Mouse (Mus musculus): ENCODE data around the gene Fbxo46. TPM values are rescaled to one million over a fixed set of nuclear protein-coding genes. Genes with fewer than 3 reads are reported as not detected.

Fbxo46 gene
- total and polyA plus RNA-seq, 2 experiments from 2014 or later, result 9.9 to 20.6 TPM

DNA sequence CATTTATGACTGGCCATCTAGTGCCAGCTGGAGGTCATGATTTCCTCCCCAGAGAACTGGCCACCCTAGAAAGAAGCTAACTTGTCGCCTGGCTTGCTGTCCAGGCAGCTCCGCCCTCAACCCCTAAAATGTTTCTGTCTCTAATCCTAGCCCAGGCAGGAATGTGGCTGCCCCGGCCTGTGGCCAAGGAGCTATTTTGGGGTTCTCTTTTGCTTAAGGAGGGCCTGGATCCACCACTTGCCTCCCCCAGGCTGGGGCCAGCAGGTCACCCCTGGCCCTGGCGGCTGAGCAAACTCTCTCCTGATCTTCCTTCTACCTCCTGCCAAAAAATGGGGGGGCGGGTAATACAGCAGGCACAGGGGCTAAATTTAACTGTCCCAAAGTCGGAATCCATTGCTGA is 36.6 kb upstream of the Fbxo46 start:
- Histone ChIP-seq H3K27me3 (ENCODE audit: insufficient read depth, low read length) (no peaks in the 10 kb centered on the region), H3K27ac (ENCODE audit: low read depth, low read length) (no peak overlapping the region), H3K4me2 (ENCODE audit: low read depth, low read length, poor library complexity, severe bottlenecking) (no peak overlapping the region), H3K36me3 (ENCODE audit: insufficient read depth, low read length) (peaks cover 51% of the 10 kb centered on the region), H3K4me3 (ENCODE audit: low read depth, low read length) (no peak overlapping the region), H3K9ac (replicated peaks; ENCODE audit: low read length, poor library complexity, severe bottlenecking) (no peak overlapping the region), H3K4me1 (ENCODE audit: insufficient read depth, low read length) (no peaks in the 10 kb centered on the region), H3K9me3 (ENCODE audit: low read length) (no peaks in the 10 kb centered on the region)
- TF ChIP-seq CTCF (IDR thresholded peaks at IDR 0.05), result no peak
- no peak for DNase-seq (ENCODE audit: low spot score)
- no peak for ATAC-seq (ENCODE audit: low FRiP score)
- WGBS, result 56% methylated on average over 6 of the region's 6 CpGs

DNA sequence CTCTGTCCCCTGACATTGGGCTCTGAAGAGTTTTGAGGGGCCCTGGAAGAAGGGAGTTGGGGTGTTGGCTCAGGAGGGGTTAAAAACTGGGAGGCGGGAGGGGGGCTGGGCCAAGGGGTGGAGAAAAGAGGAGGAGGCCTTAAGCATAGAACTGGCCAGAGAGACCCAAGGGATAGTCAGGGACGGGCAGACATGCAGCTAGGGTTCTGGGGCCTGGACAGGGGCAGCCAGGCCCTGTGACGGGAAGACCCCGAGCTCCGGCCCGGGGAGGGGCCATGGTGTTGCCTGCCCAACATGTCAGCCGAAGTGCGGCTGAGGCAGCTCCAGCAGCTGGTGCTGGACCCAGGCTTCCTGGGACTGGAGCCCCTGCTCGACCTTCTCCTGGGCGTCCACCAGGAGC is 36.0 kb upstream of the Fbxo46 start, which contains the start of gene Dmpk:
TSS of gene Dmpk (plus strand) at position 149 of the 400 bp plus-strand sequence.
- Histone ChIP-seq H3K27ac (ENCODE audit: low read depth, low read length) (no peak within 1 kb of the TSS), H3K4me3 (ENCODE audit: low read depth, low read length) (no peak within 1 kb of the TSS), H3K9ac (replicated peaks; ENCODE audit: low read length, poor library complexity, severe bottlenecking) (no peak within 1 kb of the TSS), H3K4me1 (ENCODE audit: insufficient read depth, low read length) (no peaks in the 10 kb centered on the region), H3K4me2 (ENCODE audit: low read depth, low read length, poor library complexity, severe bottlenecking) (peak within 1 kb of the TSS; percentile 3), H3K9me3 (ENCODE audit: low read length) (no peaks in the 10 kb centered on the region), H3K36me3 (ENCODE audit: insufficient read depth, low read length) (peaks cover 55% of the 10 kb centered on the region), H3K27me3 (ENCODE audit: insufficient read depth, low read length) (no peaks in the 10 kb centered on the region)
- 46% methylated on average over 10 of the region's 10 CpGs for WGBS
- no peak for TF ChIP-seq CTCF (IDR thresholded peaks at IDR 0.05)
- ATAC-seq (ENCODE audit: low FRiP score) (0 out of 2 replicates have a peak, but pooled peaks have one; percentile 25), DNase-seq (ENCODE audit: low spot score) (no peak)

DNA sequence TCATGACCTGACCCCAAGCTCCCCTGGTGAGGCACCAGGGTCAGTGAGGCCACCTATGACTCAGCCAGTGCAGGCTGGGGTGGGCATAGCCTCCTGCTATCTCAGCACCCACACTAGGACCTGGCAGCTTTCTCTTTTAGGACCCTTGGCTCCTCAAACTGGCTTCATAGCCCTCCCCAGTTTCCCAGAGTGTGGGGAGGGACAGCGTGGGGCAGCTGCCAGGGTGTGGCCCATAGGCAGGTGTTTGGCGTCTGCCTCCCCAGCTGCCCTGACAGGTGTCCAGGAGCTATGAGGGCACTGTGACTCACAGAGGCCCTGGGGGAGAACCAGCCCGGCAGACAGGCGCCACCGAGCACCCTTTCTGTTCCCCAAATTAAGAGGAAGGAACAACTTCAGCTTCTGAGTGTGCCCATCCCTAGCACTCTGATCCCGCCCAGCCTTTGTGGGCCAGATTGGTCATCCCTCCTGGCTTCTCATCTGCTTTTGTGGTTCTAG is 35.3 kb upstream of the Fbxo46 start:
- H3K36me3 ChIP-seq (ENCODE audit: insufficient read depth, low read length), result peaks cover 55% of the 10 kb centered on the region
- peak overlapping the region; percentile 3 for H3K4me2 ChIP-seq (ENCODE audit: low read depth, low read length, poor library complexity, severe bottlenecking)
- ATAC-seq (ENCODE audit: low FRiP score) (no peak), DNase-seq (ENCODE audit: low spot score) (no peak)
- no peaks in the 10 kb centered on the region for H3K9me3 ChIP-seq (ENCODE audit: low read length)
- no peak overlapping the region for H3K4me3 ChIP-seq (ENCODE audit: low read depth, low read length)
- WGBS, result 70% methylated on average over 6 of the region's 6 CpGs
- TF ChIP-seq CTCF (IDR thresholded peaks at IDR 0.05), result no peak
- no peak overlapping the region for H3K27ac ChIP-seq (ENCODE audit: low read depth, low read length)
- no peak overlapping the region for H3K9ac ChIP-seq (replicated peaks; ENCODE audit: low read length, poor library complexity, severe bottlenecking)
- no peaks in the 10 kb centered on the region for H3K27me3 ChIP-seq (ENCODE audit: insufficient read depth, low read length)
- no peaks in the 10 kb centered on the region for H3K4me1 ChIP-seq (ENCODE audit: insufficient read depth, low read length)

DNA sequence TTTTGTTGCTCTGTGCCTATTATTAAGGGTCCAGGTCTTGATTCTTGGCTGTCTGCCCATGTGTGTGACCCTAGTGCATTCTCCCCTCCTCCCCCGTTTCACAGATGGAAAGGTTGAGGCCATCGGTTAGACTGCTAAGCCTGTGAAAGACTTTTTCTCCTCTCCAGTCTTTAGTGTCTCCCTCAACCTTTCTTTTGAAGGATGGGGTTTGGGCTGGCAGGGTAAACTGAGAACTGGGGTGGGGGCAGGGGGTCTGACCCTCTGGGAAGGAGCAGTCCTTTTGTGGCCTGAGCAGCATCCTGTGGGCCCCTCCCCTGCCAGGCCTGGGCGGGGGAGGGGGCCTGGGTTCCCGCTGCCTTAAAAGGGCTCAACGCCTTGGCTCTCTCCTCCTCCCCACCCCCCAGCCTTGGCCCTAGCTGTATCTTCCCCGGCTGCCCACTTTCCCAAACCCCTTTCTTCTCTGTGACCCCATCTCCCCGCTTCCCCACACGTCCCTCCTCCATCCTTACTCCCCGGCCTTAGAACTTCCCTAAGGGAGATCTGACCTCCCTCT is 34.7 kb upstream of the Fbxo46 start:
- H3K9me3 ChIP-seq (ENCODE audit: low read length), result no peaks in the 10 kb centered on the region
- H3K9ac ChIP-seq (replicated peaks; ENCODE audit: low read length, poor library complexity, severe bottlenecking), result no peak overlapping the region
- H3K4me1 ChIP-seq (ENCODE audit: insufficient read depth, low read length), result no peaks in the 10 kb centered on the region
- ATAC-seq (ENCODE audit: low FRiP score), result no peak
- H3K36me3 ChIP-seq (ENCODE audit: insufficient read depth, low read length), result peaks cover 49% of the 10 kb centered on the region
- WGBS, result 27% methylated on average over 9 of the region's 9 CpGs
- TF ChIP-seq CTCF (IDR thresholded peaks at IDR 0.05), result no peak
- DNase-seq (ENCODE audit: low spot score), result no peak
- no peak overlapping the region for H3K27ac ChIP-seq (ENCODE audit: low read depth, low read length)
- H3K4me2 ChIP-seq (ENCODE audit: low read depth, low read length, poor library complexity, severe bottlenecking), result no peak overlapping the region
- no peak overlapping the region for H3K4me3 ChIP-seq (ENCODE audit: low read depth, low read length)
- no peaks in the 10 kb centered on the region for H3K27me3 ChIP-seq (ENCODE audit: insufficient read depth, low read length)

GRCm38 (mm10) chr7:19085495-19085894 is 34.2 kb upstream of the Fbxo46 start:
- H3K27me3 ChIP-seq (ENCODE audit: insufficient read depth, low read length), result no peaks in the 10 kb centered on the region
- no peaks in the 10 kb centered on the region for H3K4me1 ChIP-seq (ENCODE audit: insufficient read depth, low read length)
- no peak overlapping the region for H3K27ac ChIP-seq (ENCODE audit: low read depth, low read length)
- ATAC-seq (ENCODE audit: low FRiP score) (no peak), DNase-seq (ENCODE audit: low spot score) (no peak)
- H3K9ac ChIP-seq (replicated peaks; ENCODE audit: low read length, poor library complexity, severe bottlenecking), result no peak overlapping the region
- no peaks in the 10 kb centered on the region for H3K9me3 ChIP-seq (ENCODE audit: low read length)
- H3K36me3 ChIP-seq (ENCODE audit: insufficient read depth, low read length), result peaks cover 44% of the 10 kb centered on the region
- no peak overlapping the region for H3K4me2 ChIP-seq (ENCODE audit: low read depth, low read length, poor library complexity, severe bottlenecking)
- no peak overlapping the region for H3K4me3 ChIP-seq (ENCODE audit: low read depth, low read length)
- 17% methylated on average over 6 of the region's 6 CpGs for WGBS
- TF ChIP-seq CTCF (IDR thresholded peaks at IDR 0.05), result no peak

- Histone ChIP-seq H3K4me3 (ENCODE audit: low read depth, low read length) (no peak overlapping the region), H3K4me2 (ENCODE audit: low read depth, low read length, poor library complexity, severe bottlenecking) (no peak overlapping the region), H3K4me1 (ENCODE audit: insufficient read depth, low read length) (no peaks in the 10 kb centered on the region), H3K27me3 (ENCODE audit: insufficient read depth, low read length) (no peaks in the 10 kb centered on the region), H3K36me3 (ENCODE audit: insufficient read depth, low read length) (peaks cover 41% of the 10 kb centered on the region), H3K27ac (ENCODE audit: low read depth, low read length) (no peak overlapping the region), H3K9ac (replicated peaks; ENCODE audit: low read length, poor library complexity, severe bottlenecking) (no peak overlapping the region), H3K9me3 (ENCODE audit: low read length) (no peaks in the 10 kb centered on the region)
- DNase-seq (ENCODE audit: low spot score), result no peak
- TF ChIP-seq CTCF (IDR thresholded peaks at IDR 0.05), result no peak
- no peak for ATAC-seq (ENCODE audit: low FRiP score)
- WGBS, result 27% methylated on average over 14 of the region's 14 CpGs
These were observed 33.6 kb upstream of the Fbxo46 start for GRCm38 (mm10) chr7:19086042-19086441.
